ENCODE assay signal across 20 mouse cellular contexts in the genomic region with DNA sequence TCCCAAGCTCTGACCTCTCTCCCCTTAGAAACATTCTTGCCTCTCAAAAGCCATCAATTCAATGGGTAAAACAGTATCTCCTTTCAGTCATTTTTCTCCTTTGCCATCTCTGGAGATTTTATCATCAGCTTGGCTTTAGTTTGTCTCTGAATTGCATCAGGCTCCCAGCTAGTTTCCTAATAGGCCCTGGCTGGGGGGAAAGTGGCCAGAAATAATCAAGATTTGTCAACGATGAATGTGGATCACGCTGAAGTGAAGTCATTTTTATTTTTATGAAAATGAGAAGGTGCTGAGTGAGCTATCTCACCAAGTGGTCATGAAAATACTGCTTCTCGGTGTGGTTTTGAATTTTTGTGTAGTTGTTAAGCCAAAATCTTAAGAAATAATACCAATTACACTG.
A peak's percentile ranks its signal among the peaks of the same experiment; 100 is the strongest.
DNase-seq lines count a peak whose midpoint lies in the region; ATAC-seq and TF ChIP-seq lines count a peak whose summit lies in the region.
"Had no signal": no experiment of that assay in that cellular context is flagged by ENCODE, and none has a peak within 500 bp of the region (broad histone marks: within the 10 kb centered on the region; RNA-seq: fewer than 3 reads in every experiment).

No protein-coding gene starts in this region.

- no peaks in the 10 kb centered on the region for H3K9me3 ChIP-seq in midbrain, embryonic 15.5 days
- no peaks in the 10 kb centered on the region for H3K9me3 ChIP-seq in intestine, embryonic 16.5 days (ENCODE audit: control insufficient read depth, low read length)
- H3K9me3 ChIP-seq: limb, embryonic 13.5 days; liver, embryonic 13.5 days had no signal

- H3K27me3 ChIP-seq in myocyte (ENCODE audit: control insufficient read depth, insufficient read depth, insufficient read length) = no peaks in the 10 kb centered on the region
- no peaks in the 10 kb centered on the region for H3K27me3 ChIP-seq in midbrain, embryonic 15.5 days (replicated peaks)
- no peaks in the 10 kb centered on the region for H3K27me3 ChIP-seq in intestine, embryonic 16.5 days (replicated peaks; ENCODE audit: control insufficient read depth, insufficient read depth, low read length)
- H3K27me3 ChIP-seq: liver, embryonic 13.5 days; Patski had no signal

- H3K79me2 ChIP-seq in myocyte (ENCODE audit: control insufficient read depth, insufficient read depth) = no peaks in the 10 kb centered on the region

- no peaks in the 10 kb centered on the region for H3K36me3 ChIP-seq in myocyte (ENCODE audit: control insufficient read depth, insufficient read depth)
- H3K36me3 ChIP-seq in midbrain, embryonic 15.5 days (replicated peaks) = no peaks in the 10 kb centered on the region
- no peaks in the 10 kb centered on the region for H3K36me3 ChIP-seq in intestine, embryonic 16.5 days (ENCODE audit: control insufficient read depth, insufficient read depth, low read length)
- H3K36me3 ChIP-seq: limb, embryonic 13.5 days; liver, embryonic 13.5 days had no signal

- intact Hi-C loops in gastrocnemius, adult 2 months (cut with DNase I) = no loop called here
- intact Hi-C loops in gastrocnemius, postnatal 14 days (cut with DNase I; ENCODE audit: low total_unique reads) = no loop called here

- WGBS in midbrain, embryonic 15.5 days = 87% methylated on average over 3 of the region's 3 CpGs
- WGBS in intestine, embryonic 16.5 days = 88% methylated on average over 3 of the region's 3 CpGs

- H3ac ChIP-seq in myocyte (ENCODE audit: control insufficient read depth, insufficient read length) = no peak overlapping the region

- no peak for ATAC-seq in midbrain, embryonic 15.5 days (replicated peaks)
- no peak for ATAC-seq in intestine, embryonic 16.5 days
- ATAC-seq: forebrain, embryonic 14.5 days; midbrain, embryonic 16.5 days; Patski had no signal

- TF ChIP-seq CTCF in gastrocnemius, adult 2 months (IDR thresholded peaks at IDR 0.05) = no peak

- no peak overlapping the region for H3K27ac ChIP-seq in gastrocnemius, adult 2 months
- H3K27ac ChIP-seq in midbrain, embryonic 15.5 days = no peak overlapping the region
- no peak overlapping the region for H3K27ac ChIP-seq in intestine, embryonic 16.5 days (ENCODE audit: low read length)
- H3K27ac ChIP-seq: hindbrain, embryonic 14.5 days; limb, embryonic 13.5 days; liver, embryonic 13.5 days; stomach, postnatal 0 days had no signal

- no peak overlapping the region for H3K9ac ChIP-seq in midbrain, embryonic 15.5 days
- H3K9ac ChIP-seq in intestine, embryonic 16.5 days (ENCODE audit: low read depth, low read length) = no peak overlapping the region
- H3K9ac ChIP-seq: hindbrain, embryonic 14.5 days; limb, embryonic 13.5 days; liver, embryonic 13.5 days had no signal

- peak; percentile 50 for DNase-seq in gastrocnemius, adult 2 months
- no peak for DNase-seq in gastrocnemius, postnatal 10 days
- peak; percentile 45 for DNase-seq in adipocyte (ENCODE audit: low spot score)
- peak; percentile 17 for DNase-seq in gastrocnemius, postnatal 14 days
- DNase-seq in left cerebral cortex, adult 18-20 months (ENCODE audit: low spot score in 2 of 2) = no peak
- DNase-seq: cerebellum, adult 18-20 months; heart, adult 18-20 months; heart, postnatal 36 days; liver, embryonic 13.5 days; retina, postnatal 1 day had no signal

- no peak overlapping the region for H3K4me2 ChIP-seq in myocyte (ENCODE audit: low read depth)
- H3K4me2 ChIP-seq in midbrain, embryonic 15.5 days = no peak overlapping the region
- no peak overlapping the region for H3K4me2 ChIP-seq in intestine, embryonic 16.5 days (ENCODE audit: low read depth, low read length)
- H3K4me2 ChIP-seq: hindbrain, embryonic 14.5 days; limb, embryonic 13.5 days; liver, embryonic 13.5 days had no signal

- peaks cover 7% of the 10 kb centered on the region; the same call in 1 of the 2 replicates for H3K4me1 ChIP-seq in midbrain, embryonic 15.5 days
- H3K4me1 ChIP-seq in intestine, embryonic 16.5 days (ENCODE audit: control insufficient read depth, insufficient read depth, low read length) = no peaks in the 10 kb centered on the region
- H3K4me1 ChIP-seq: liver, embryonic 13.5 days had no signal

- no peak overlapping the region for H3K4me3 ChIP-seq in gastrocnemius, adult 2 months
- H3K4me3 ChIP-seq in myocyte = no peak overlapping the region
- H3K4me3 ChIP-seq in midbrain, embryonic 15.5 days = no peak overlapping the region
- no peak overlapping the region for H3K4me3 ChIP-seq in intestine, embryonic 16.5 days (ENCODE audit: low read length)
- H3K4me3 ChIP-seq: erythroblast, embryonic 14.5 days; limb, embryonic 13.5 days; liver, embryonic 13.5 days had no signal

- no peak for TF ChIP-seq POLR2A in myocyte (IDR thresholded peaks at IDR 0.05; ENCODE audit: insufficient read length, low read depth)

TF ChIP-seq in myocyte, 11 proteins besides CTCF, POLR2A, EP300 and RAD21:
- TF ChIP-seq CEBPB (IDR thresholded peaks at IDR 0.05; ENCODE audit: insufficient read depth, poor library complexity, severe bottlenecking) (peak; percentile 91), E2F4 (IDR thresholded peaks at IDR 0.05; ENCODE audit: insufficient read depth) (no peak), POLR2AphosphoS2 (IDR thresholded peaks at IDR 0.05; ENCODE audit: insufficient read length, low read depth) (no peak)

Comparison
In these comparisons a context has a peak if more than half of its experiments do, and no peak if none do; other contexts are left out.
1. DNase-seq: peak in gastrocnemius, adult 2 months (single experiment), adipocyte (single experiment) and gastrocnemius, postnatal 14 days (single experiment); none in gastrocnemius, postnatal 10 days (single experiment) and left cerebral cortex, adult 18-20 months (0 of 2).